Mouse (Mus musculus): ENCODE measurements at regions not wholly inside any gene's neighbourhood (a gene's known extent, or its start where the extent isn't known, plus 50 kb on each side); places are given as distances from the start of the nearest gene placed in this dataset.

DNA sequence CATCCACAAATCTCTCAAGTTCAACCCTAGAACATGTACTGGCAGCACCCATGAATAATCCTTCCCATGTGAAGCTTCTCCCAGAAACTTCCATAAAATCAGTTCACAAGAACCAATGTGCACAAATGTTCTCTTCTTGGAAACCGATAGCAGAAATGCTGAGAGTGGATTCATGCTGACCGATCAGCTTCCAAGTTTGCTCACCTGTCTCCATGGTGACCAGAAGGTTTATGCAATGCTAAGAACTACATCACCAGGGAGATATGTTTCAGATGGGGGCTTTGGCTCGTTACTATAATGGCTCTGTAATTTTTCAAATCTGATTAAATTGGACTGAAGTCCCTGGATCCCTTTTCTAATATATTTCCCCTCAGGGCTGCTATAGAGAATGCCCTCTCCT, 74.4 kb upstream of the Gm9747 start:
- in situ Hi-C loops (cut with MseI, MboI): no loop called here

DNA sequence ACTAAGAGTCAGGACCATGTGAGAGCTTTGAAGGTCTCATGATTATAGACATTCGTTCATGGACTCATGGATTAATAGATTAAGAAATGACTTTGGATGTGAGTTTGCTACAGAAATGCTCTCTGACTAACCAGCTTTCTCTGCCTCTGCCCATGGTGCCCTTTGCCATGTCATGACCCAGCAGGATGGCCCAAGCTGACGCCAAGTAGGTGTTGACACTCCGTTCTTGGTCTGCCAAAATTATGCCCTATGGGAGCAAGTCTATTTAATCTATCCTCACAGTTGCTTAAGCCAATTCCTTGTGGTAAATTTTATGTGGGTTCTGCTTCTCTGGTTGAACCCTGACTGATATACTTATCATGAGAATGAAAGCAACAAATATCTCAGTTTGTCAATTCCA, 73.7 kb upstream of the Gm9747 start:
- in situ Hi-C loops (cut with MseI, MboI): no loop called here

DNA sequence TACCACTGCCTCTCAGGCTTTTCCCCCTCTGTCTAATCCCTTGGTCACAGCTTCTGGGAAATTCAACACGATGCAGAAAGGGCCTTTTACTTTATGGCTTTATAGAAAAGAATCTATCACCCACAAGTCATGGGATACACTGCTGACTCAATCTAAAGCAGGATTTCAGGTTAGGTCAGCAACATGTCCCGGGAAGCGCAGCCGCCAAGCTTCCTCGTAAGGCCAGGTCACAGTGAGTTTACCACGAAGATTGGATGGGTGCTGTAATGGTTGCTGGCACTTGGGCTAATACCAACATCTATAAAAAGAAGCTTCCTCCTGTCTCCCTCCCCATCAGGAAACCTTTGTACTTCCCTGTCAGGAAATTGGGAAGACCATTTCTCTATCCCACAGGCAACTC, 70.0 kb upstream of the Gm9747 start:
- in situ Hi-C loops (cut with MseI, MboI): no loop called here

GRCm38 (mm10) chr1:82168158-82168557, 64.8 kb upstream of the Gm9747 start:
- in situ Hi-C loops (cut with MseI, MboI): no loop called here

DNA sequence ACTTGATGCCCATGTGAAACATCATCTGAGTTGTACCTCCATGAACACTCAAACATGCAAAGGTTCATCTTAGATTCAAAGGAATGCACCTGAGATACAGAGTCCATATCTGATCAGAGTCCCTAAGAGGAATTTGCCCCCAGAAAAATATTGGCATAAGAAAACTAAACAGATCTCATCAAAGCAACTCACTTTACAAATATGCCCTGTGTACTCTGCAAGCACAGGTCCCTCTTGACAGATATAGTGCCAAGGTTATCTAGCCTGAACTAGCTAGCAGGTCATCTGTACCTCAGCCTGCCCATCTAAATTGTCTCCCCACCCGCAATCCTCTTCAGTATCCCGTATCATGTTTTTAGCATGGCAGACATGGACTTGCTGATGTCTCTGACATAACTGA, 64.0 kb upstream of the Gm9747 start:
- in situ Hi-C loops (cut with MseI, MboI): no loop called here

GRCm38 (mm10) chr1:82180427-82180826, 52.5 kb upstream of the Gm9747 start:
- in situ Hi-C loops (cut with MseI, MboI): no loop called here

Data from mouse trophoblast stem cell (cell line).